Mouse (Mus musculus): Measurements from ENCODE around the gene Cdkn2aipnl.

DNA sequence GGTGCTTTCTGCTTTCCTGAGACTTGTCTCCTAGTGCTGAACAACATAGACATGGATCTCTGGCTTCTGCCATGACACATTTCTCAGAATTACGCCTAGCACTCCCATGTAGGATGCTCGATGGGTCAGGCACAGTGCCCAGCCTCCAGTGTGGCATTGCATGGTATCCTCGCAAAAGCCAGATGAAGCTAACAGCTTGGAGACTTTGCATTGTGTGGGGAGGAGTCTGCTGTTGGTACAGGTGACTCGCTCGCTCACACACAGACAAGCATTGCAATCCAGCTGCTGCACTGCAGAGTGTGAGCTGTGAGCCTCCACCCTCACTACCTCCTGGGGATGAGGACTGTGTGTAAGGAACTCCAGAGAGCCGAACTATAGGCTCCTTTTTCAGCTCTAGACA lies 21.3 kb upstream of the Cdkn2aipnl start:
- TF ChIP-seq CTCF (IDR thresholded peaks at IDR 0.05; ENCODE audit: extremely low read depth, insufficient read depth, low read length) (no peak), POLR2A (IDR thresholded peaks at IDR 0.05; ENCODE audit: extremely low read depth, insufficient read depth, low read length) (no peak)
